Mouse (Mus musculus): ENCODE measurements around the gene Higd2a.

Higd2a gene

DNA sequence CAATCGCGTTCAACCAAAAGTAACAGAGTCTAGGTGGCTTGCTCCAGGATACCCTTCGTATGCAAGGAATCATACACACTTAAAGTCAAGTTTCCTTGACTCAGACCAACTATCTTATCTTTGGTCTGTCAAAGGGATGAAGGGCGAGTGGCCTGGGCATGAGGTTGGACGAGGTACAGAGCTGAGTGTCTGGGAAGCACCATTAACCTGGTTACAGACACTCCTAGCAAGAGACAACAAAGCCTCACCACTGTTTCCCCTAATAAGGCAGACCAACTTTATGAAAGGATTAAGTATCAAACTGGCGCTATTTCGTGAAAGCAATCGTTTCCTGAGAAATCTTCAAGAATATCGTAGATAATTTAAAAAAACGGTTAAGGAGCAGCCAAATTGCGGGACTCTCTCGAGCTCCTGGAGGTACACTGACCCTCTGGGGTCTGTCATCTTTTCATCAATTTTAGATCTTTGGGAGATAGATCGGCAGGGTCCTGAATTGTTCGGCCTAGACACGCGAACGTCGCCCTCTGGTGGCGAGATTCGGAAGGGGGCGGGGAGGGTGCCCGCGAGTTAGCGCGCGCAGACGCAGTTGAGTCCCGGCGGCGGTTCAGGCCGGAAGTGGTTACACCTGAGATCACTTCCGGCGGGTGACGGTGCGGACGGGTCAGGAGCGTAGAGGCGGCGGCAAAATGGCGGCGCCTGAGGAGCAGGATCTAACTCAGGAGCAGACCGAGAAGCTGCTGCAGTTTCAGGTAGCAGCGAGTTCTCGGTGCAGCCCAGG is 31.3 kb downstream of the Higd2a start, which contains the start of gene Faf2:
TSS of gene Faf2 (plus strand) at position 630 of the 778 bp plus-strand sequence.
- peak; percentile 96 for DNase-seq (ENCODE audit: low spot score)

DNA sequence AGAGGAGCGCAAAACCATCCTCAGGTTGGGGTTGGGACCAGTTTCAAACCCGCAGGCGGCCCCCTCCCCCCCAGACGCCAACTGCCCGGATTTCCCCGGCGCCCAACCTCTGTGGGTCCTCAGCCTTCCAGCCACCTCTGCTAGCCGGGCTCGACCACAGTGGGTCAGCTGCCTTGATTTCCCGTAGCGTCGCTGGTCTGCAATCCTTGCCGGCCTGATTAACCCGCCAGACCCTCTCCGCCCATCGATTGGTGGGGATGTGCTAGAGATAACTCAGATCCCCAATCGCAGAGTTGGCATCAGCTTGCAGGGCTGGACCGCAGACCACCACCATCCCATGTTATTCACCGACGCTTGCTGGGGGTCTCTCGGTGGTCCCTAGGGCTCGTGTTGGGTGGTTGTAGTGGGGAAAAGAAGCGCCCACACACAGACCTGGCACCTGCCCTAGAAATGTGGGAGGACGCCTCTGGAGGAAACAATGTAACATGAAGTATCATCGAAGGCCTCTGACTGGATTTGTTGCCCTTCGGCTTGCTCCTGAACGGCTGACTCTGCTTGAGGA is 32.0 kb downstream of the Higd2a start:
- peak; percentile 89 for DNase-seq (ENCODE audit: low spot score)

DNA sequence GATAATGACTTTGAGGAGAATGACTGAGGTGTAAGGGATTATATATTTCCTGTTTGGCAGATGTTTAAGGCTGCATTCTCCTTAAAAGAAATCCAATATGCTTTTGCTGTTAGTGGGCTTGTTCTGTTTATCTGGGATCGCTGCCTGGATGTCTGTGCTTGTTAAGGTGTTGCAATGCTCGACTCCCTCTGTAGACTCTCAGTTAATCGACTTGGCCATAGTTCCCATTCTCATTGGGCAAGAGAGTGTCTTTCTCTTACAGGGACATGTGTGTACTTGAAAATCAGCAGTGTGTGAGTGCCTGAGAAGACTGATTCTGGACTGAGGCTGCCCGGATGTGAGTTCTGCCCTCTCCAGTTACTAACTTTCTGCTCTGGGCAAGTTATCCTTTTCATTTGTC is 39.1 kb downstream of the Higd2a start:
- no peak for DNase-seq (ENCODE audit: low spot score)

DNA sequence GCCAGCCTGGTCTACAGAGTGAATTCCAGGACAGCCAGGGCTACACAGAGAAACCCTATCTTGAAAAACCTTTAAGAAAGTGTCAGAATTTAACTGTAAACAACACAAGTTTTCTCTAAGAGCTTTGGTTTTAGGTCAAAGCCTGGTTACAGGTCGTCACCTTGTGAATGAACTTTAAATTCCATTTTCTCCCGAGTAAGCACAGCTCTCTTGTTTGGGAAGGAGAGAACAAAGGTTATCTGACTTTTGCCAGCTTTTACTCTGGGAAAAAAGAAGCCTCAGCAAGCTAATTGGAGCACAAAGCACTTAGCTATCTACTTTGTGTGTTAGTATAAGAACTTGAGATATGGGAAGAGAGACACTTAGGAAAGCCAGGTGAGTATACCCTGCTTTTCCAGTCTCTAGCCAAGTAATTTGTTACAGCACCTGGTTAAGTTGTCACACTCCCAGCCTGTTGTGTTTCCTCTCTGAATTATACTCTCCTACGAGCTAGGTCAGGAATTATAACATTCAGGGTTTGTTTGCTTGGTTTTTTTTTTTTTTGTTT is 42.8 kb downstream of the Higd2a start:
- DNase-seq (ENCODE audit: low spot score) = no peak

DNA sequence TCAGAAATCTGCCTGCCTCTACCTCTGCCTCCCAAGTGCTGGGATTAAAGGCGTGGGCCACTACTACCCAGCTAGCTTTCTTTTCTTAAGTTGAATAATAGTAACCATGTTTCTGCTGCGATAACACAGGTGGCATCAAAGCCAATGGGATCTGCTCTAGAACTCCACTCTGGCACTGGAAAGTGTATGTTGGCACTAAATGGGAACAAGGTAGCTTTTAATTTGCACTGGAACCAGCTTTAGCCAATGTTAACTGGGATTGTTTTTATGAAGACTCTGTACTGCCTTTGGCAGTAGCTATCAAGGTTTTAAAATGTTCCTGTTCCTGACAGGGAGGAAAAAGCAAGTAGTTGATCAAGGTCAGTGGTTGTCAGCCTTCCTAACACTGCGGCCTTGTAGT is 45.0 kb downstream of the Higd2a start:
- DNase-seq (ENCODE audit: low spot score) = no peak
